Mouse (Mus musculus) liver, postnatal 0 days (tissue): ENCODE data around the gene 4930572O03Rik. TPM values are rescaled to one million over a fixed set of nuclear protein-coding genes. Genes with fewer than 3 reads are reported as not detected.
"Not testable (repeated sequence)": the region's sequence is repeated elsewhere in the genome, so short reads cannot be mapped to it uniquely, and the experiment has no call there.

Experiments
- ATAC-seq: fragments of 200-750 bp; cut with Nextera tagmentation; 2 replicates; pipeline ENCODE4 v1.8.0; 2017; ENCODE audit warnings: mild to moderate bottlenecking, moderate library complexity
- DNase-seq: peaks from one replicate; pipeline ENCODE4 v3.0.0-alpha.2; 2016
- H3K27ac ChIP-seq: fragments of 300-500 bp; sonication (generic); 2 replicates; pipeline ENCODE4 v1.5.1; 2014; ENCODE audit warnings: antibody characterized with exemption, moderate library complexity, mild to moderate bottlenecking, low read depth
- H3K27me3 ChIP-seq: fragments of 300-500 bp; sonication (generic); 2 replicates; pipeline ENCODE4 v1.6.1; 2014; ENCODE audit warnings: low read length, control low read depth, mixed read lengths; ENCODE audit not compliant: insufficient read depth
- H3K36me3 ChIP-seq: fragments of 300-500 bp; sonication (generic); replicated peaks from 2 replicates; pipeline ENCODE4 v1.6.1; 2014; ENCODE audit warnings: mild to moderate bottlenecking, control low read depth, low read length, moderate library complexity, mixed read lengths; ENCODE audit not compliant: insufficient read depth
- H3K4me1 ChIP-seq: fragments of 300-500 bp; sonication (generic); 2 replicates; pipeline ENCODE4 v1.6.1; 2014; ENCODE audit warnings: antibody characterized with exemption, mild to moderate bottlenecking, control low read depth; ENCODE audit not compliant: insufficient read depth
- H3K4me2 ChIP-seq: fragments of 300-500 bp; sonication (generic); 2 replicates; pipeline ENCODE4 v1.6.1; 2014; ENCODE audit warnings: low read depth, mild to moderate bottlenecking, low read length, moderate library complexity, mixed read lengths
- H3K4me3 ChIP-seq: fragments of 300-500 bp; sonication (generic); 2 replicates; pipeline ENCODE4 v1.5.1; 2014; ENCODE audit warnings: low read depth, low read length
- H3K9ac ChIP-seq: fragments of 300-500 bp; sonication (generic); replicated peaks from 2 replicates; pipeline ENCODE4 v1.6.1; 2014; ENCODE audit warnings: mild to moderate bottlenecking, moderate library complexity
- H3K9me3 ChIP-seq: fragments of 300-500 bp; sonication (generic); 2 replicates; pipeline ENCODE4 v1.6.1; 2016; ENCODE audit warnings: mild to moderate bottlenecking, control low read depth, low read length, mixed read lengths
- WGBS: fragments of 180-500 bp; shearing (Covaris S2); extraction: QIAGEN DNeasy Blood & Tissue Kit; methylation state at CpG from one replicate; pipeline ENCODE4 v1.1.7; 2014; ENCODE audit not compliant: insufficient replicate concordance; 5-methylcytosine and 5-hydroxymethylcytosine counted together
- polyA plus RNA-seq: library from polyadenylated mRNA; unstranded; fragments of >200 nt; fragmentation: Nextera tagmentation; extraction: Ambion mirVana; gene quantifications from 2 replicates; pipeline ENCODE4 v1.2.1, GENCODE M21; 2015

The 4930572O03Rik gene
- polyA plus RNA-seq, 1 experiment from 2014 or later, result not detected

DNA sequence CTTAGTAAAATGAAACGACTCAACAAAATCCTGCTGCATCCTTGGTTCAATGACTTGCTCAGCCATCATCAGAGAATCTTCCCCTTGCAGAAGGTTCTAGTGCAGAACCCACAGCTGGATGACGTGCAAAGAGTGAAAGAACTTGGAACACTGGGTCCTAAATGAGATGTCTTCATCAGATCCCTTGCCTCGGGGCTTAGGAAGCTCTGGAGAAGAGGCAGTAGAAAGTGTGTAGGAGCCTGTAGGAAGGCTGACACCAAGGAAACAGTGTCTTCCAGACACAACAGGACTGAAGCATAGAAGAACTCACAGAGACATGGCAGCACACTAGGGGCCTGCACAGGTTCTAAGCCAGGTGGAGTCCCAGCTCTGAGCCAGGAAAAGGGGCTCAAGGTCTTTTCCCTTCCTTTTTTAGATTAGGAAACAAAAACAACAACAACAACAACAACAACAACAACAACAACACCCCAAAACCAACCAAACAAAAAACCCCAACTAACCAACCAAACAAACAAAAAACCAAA is 54.4 kb downstream of the 4930572O03Rik start:
- not testable (repeated sequence) for ATAC-seq, H3K4me2 ChIP-seq, H3K9ac ChIP-seq, H3K9me3 ChIP-seq, H3K27me3 ChIP-seq, H3K4me1 ChIP-seq, H3K36me3 ChIP-seq, H3K4me3 ChIP-seq, H3K27ac ChIP-seq
- DNase-seq, result peak; percentile 20
- 49% methylated on average over 3 of the region's 3 CpGs for WGBS

Other genes starting within 250 kb of the 4930572O03Rik start
- not detected in 2 replicates for gene Gm21149, start 180.5 kb downstream of the 4930572O03Rik start, polyA plus RNA-seq
- not detected in 2 replicates for gene Gm21190, start 127.8 kb downstream of the 4930572O03Rik start, polyA plus RNA-seq
- not detected in 2 replicates for gene Gm21083, start 79.7 kb downstream of the 4930572O03Rik start, polyA plus RNA-seq
- not detected in 2 replicates for gene Speer4d, start 38.0 kb downstream of the 4930572O03Rik start, polyA plus RNA-seq
- gene Speer4c, start 57.2 kb upstream of the 4930572O03Rik start, polyA plus RNA-seq, result not detected in 2 replicates